Mouse (Mus musculus) retina, postnatal 1 day (tissue): ENCODE measurements around the gene Ahdc1.
A peak's percentile ranks its signal among the peaks of the same experiment; 100 is the strongest.

Experiments
- DNase-seq: peaks from one replicate; pipeline ENCODE4 v3.0.0-alpha.2; 2012

Gene Ahdc1

GRCm38 (mm10) chr4:133057389-133058122, 46.5 kb downstream of the Ahdc1 start:
- DNase-seq: peak; percentile 73

- DNase-seq: no peak
Observed at GRCm38 (mm10) chr4:133058123-133058453, 47.0 kb downstream of the Ahdc1 start.

GRCm38 (mm10) chr4:133058513-133059480, 47.7 kb downstream of the Ahdc1 start:
- no peak for DNase-seq

GRCm38 (mm10) chr4:133060702-133061101, 49.6 kb downstream of the Ahdc1 start:
- DNase-seq: no peak

GRCm38 (mm10) chr4:133061798-133062197, 50.7 kb downstream of the Ahdc1 start:
- no peak for DNase-seq

GRCm38 (mm10) chr4:133062286-133062685, 51.2 kb downstream of the Ahdc1 start:
- DNase-seq: no peak

GRCm38 (mm10) chr4:133063203-133063602, 52.1 kb downstream of the Ahdc1 start:
- DNase-seq: no peak

- no peak for DNase-seq
Observed at GRCm38 (mm10) chr4:133063799-133064198, 52.7 kb downstream of the Ahdc1 start.

GRCm38 (mm10) chr4:133064791-133065190, 53.7 kb downstream of the Ahdc1 start:
- no peak for DNase-seq

- no peak for DNase-seq
Observed at GRCm38 (mm10) chr4:133065894-133066386, 54.9 kb downstream of the Ahdc1 start.

GRCm38 (mm10) chr4:133068400-133069138, 57.5 kb downstream of the Ahdc1 start:
- DNase-seq: no peak

GRCm38 (mm10) chr4:133070388-133070787, 59.3 kb downstream of the Ahdc1 start:
- no peak for DNase-seq

GRCm38 (mm10) chr4:133070821-133071372, 59.8 kb downstream of the Ahdc1 start:
- DNase-seq: no peak

- no peak for DNase-seq
Observed at GRCm38 (mm10) chr4:133073192-133073591, 62.1 kb downstream of the Ahdc1 start.

- DNase-seq: peak; percentile 83
Observed at GRCm38 (mm10) chr4:133074070-133074819, 63.2 kb downstream of the Ahdc1 start.

- no peak for DNase-seq
Observed at GRCm38 (mm10) chr4:133074894-133075572, 64.0 kb downstream of the Ahdc1 start.

- DNase-seq: no peak
Observed at GRCm38 (mm10) chr4:133078947-133079346, 67.9 kb downstream of the Ahdc1 start.

- no peak for DNase-seq
Observed at GRCm38 (mm10) chr4:133079416-133080113, 68.5 kb downstream of the Ahdc1 start.

- no peak for DNase-seq
Observed at GRCm38 (mm10) chr4:133080862-133081261, 69.8 kb downstream of the Ahdc1 start.

- no peak for DNase-seq
Observed at GRCm38 (mm10) chr4:133082216-133082773, 71.2 kb downstream of the Ahdc1 start.
